Mouse (Mus musculus): ENCODE measurements around the gene Cabin1. TPM values are rescaled to one million over a fixed set of nuclear protein-coding genes. Genes with fewer than 3 reads are reported as not detected.

The Cabin1 gene
- polyA plus RNA-seq, 1 experiment from 2014 or later, result 30.0 TPM

GRCm38 (mm10) chr10:75643741-75644343, 120.3 kb downstream of the Cabin1 start, which contains the start of gene Susd2:
Gene Susd2, minus strand, starts transcription at chr10:75644008.
- Histone ChIP-seq H3K4me3 (0 out of 2 replicates have a peak within 1 kb of the TSS, but pooled peaks have one; percentile 14), H3K4me2 (peak within 1 kb of the TSS; percentile 51), H3K9me3 (no peaks in the 10 kb centered on the region), H3K9ac (peak within 1 kb of the TSS; percentile 36), H3K4me1 (peaks cover 13% of the 10 kb centered on the region), H3K27ac (no peak within 1 kb of the TSS; the same call in 1 of the 2 replicates), H3K36me3 (peaks cover 31% of the 10 kb centered on the region), H3K27me3 (no peaks in the 10 kb centered on the region)
- 6% methylated on average over 6 of the region's 11 CpGs for WGBS
- ATAC-seq (ENCODE audit: insufficient number of reproducible peaks, insufficient read depth, low FRiP score, low TSS enrichment, low read depth), result no peak

- Histone ChIP-seq H3K4me2 (no peak overlapping the region), H3K4me3 (no peak overlapping the region), H3K9me3 (no peaks in the 10 kb centered on the region), H3K27ac (no peak overlapping the region), H3K9ac (no peak overlapping the region), H3K36me3 (peaks cover 21% of the 10 kb centered on the region), H3K27me3 (no peaks in the 10 kb centered on the region), H3K4me1 (peaks cover 13% of the 10 kb centered on the region)
- WGBS, result 84% methylated on average over 2 of the region's 2 CpGs
- no peak for ATAC-seq (ENCODE audit: insufficient number of reproducible peaks, insufficient read depth, low FRiP score, low TSS enrichment, low read depth)
Measured at GRCm38 (mm10) chr10:75642891-75643290, 121.2 kb downstream of the Cabin1 start.

GRCm38 (mm10) chr10:75642436-75642835, 121.7 kb downstream of the Cabin1 start:
- Histone ChIP-seq H3K36me3 (peaks cover 17% of the 10 kb centered on the region), H3K4me3 (no peak overlapping the region), H3K27ac (no peak overlapping the region), H3K4me1 (peaks cover 13% of the 10 kb centered on the region), H3K9ac (no peak overlapping the region), H3K4me2 (no peak overlapping the region), H3K9me3 (no peaks in the 10 kb centered on the region), H3K27me3 (no peaks in the 10 kb centered on the region)
- no peak for ATAC-seq (ENCODE audit: insufficient number of reproducible peaks, insufficient read depth, low FRiP score, low TSS enrichment, low read depth)
- 81% methylated on average over 9 of the region's 9 CpGs for WGBS

- ATAC-seq (ENCODE audit: insufficient number of reproducible peaks, insufficient read depth, low FRiP score, low TSS enrichment, low read depth), result no peak
- 82% methylated on average over 7 of the region's 7 CpGs for WGBS
Measured at GRCm38 (mm10) chr10:75641721-75642222, 122.4 kb downstream of the Cabin1 start.

GRCm38 (mm10) chr10:75637711-75638110, 126.4 kb downstream of the Cabin1 start:
- H3K36me3 ChIP-seq, result no peaks in the 10 kb centered on the region
- H3K9ac ChIP-seq, result no peak overlapping the region
- H3K9me3 ChIP-seq, result no peaks in the 10 kb centered on the region
- no peak overlapping the region for H3K27ac ChIP-seq
- peaks cover 6% of the 10 kb centered on the region; the same call in 1 of the 2 replicates for H3K4me1 ChIP-seq
- no peak overlapping the region for H3K4me3 ChIP-seq
- no peak overlapping the region for H3K4me2 ChIP-seq
- WGBS, result 91% methylated on average over 11 of the region's 11 CpGs
- no peaks in the 10 kb centered on the region for H3K27me3 ChIP-seq
- no peak for ATAC-seq (ENCODE audit: insufficient number of reproducible peaks, insufficient read depth, low FRiP score, low TSS enrichment, low read depth)

More at GRCm38 (mm10) chr10:75641721-75642222, 122.4 kb downstream of the Cabin1 start:
- Histone ChIP-seq H3K9me3 (no peaks in the 10 kb centered on the region), H3K36me3 (peaks cover 11% of the 10 kb centered on the region), H3K4me3 (no peak overlapping the region), H3K9ac (no peak overlapping the region), H3K4me1 (peaks cover 13% of the 10 kb centered on the region), H3K27me3 (no peaks in the 10 kb centered on the region), H3K4me2 (no peak overlapping the region), H3K27ac (no peak overlapping the region)

GRCm38 (mm10) chr10:75636084-75636786, 127.9 kb downstream of the Cabin1 start:
- H3K27me3 ChIP-seq, result no peaks in the 10 kb centered on the region
- peaks cover 11% of the 10 kb centered on the region; the same call in 1 of the 2 replicates for H3K4me1 ChIP-seq
- H3K4me2 ChIP-seq, result no peak overlapping the region
- H3K27ac ChIP-seq, result no peak overlapping the region
- no peaks in the 10 kb centered on the region for H3K9me3 ChIP-seq
- no peaks in the 10 kb centered on the region for H3K36me3 ChIP-seq
- WGBS, result 80% methylated on average over 12 of the region's 12 CpGs
- no peak overlapping the region for H3K9ac ChIP-seq
- no peak overlapping the region for H3K4me3 ChIP-seq
- ATAC-seq (ENCODE audit: insufficient number of reproducible peaks, insufficient read depth, low FRiP score, low TSS enrichment, low read depth), result no peak

GRCm38 (mm10) chr10:75635693-75636055, 128.5 kb downstream of the Cabin1 start:
- Histone ChIP-seq H3K4me1 (peaks cover 11% of the 10 kb centered on the region; the same call in 1 of the 2 replicates), H3K9ac (no peak overlapping the region), H3K9me3 (no peaks in the 10 kb centered on the region), H3K27ac (no peak overlapping the region), H3K27me3 (no peaks in the 10 kb centered on the region), H3K4me3 (no peak overlapping the region), H3K4me2 (no peak overlapping the region), H3K36me3 (no peaks in the 10 kb centered on the region)
- ATAC-seq (ENCODE audit: insufficient number of reproducible peaks, insufficient read depth, low FRiP score, low TSS enrichment, low read depth), result no peak
- WGBS, result 4% methylated on average over 9 of the region's 9 CpGs

GRCm38 (mm10) chr10:75635019-75635692, 129.0 kb downstream of the Cabin1 start:
- Histone ChIP-seq H3K9ac (no peak overlapping the region), H3K4me3 (no peak overlapping the region), H3K4me1 (peaks cover 11% of the 10 kb centered on the region; the same call in 1 of the 2 replicates), H3K27me3 (no peaks in the 10 kb centered on the region), H3K36me3 (no peaks in the 10 kb centered on the region), H3K4me2 (no peak overlapping the region), H3K27ac (no peak overlapping the region), H3K9me3 (no peaks in the 10 kb centered on the region)
- 67% methylated on average over 14 of the region's 14 CpGs for WGBS
- no peak for ATAC-seq (ENCODE audit: insufficient number of reproducible peaks, insufficient read depth, low FRiP score, low TSS enrichment, low read depth)

- H3K4me3 ChIP-seq, result no peak overlapping the region
- H3K27ac ChIP-seq, result no peak overlapping the region
- H3K4me2 ChIP-seq, result no peak overlapping the region
- no peaks in the 10 kb centered on the region for H3K36me3 ChIP-seq
- H3K9me3 ChIP-seq, result no peaks in the 10 kb centered on the region
- H3K9ac ChIP-seq, result no peak overlapping the region
- H3K4me1 ChIP-seq, result peaks cover 11% of the 10 kb centered on the region; the same call in 1 of the 2 replicates
- ATAC-seq (ENCODE audit: insufficient number of reproducible peaks, insufficient read depth, low FRiP score, low TSS enrichment, low read depth), result no peak
- 93% methylated on average over 8 of the region's 8 CpGs for WGBS
- no peaks in the 10 kb centered on the region for H3K27me3 ChIP-seq
Measured at GRCm38 (mm10) chr10:75634610-75635009, 129.5 kb downstream of the Cabin1 start.

- ATAC-seq (ENCODE audit: insufficient number of reproducible peaks, insufficient read depth, low FRiP score, low TSS enrichment, low read depth), result no peak
- Histone ChIP-seq H3K9ac (no peak overlapping the region), H3K9me3 (no peaks in the 10 kb centered on the region), H3K4me3 (no peak overlapping the region), H3K4me1 (peaks cover 11% of the 10 kb centered on the region; the same call in 1 of the 2 replicates), H3K36me3 (no peaks in the 10 kb centered on the region), H3K27me3 (no peaks in the 10 kb centered on the region), H3K4me2 (no peak overlapping the region), H3K27ac (peak overlapping the region; percentile 13; the same call in 1 of the 2 replicates)
- WGBS, result 84% methylated on average over 11 of the region's 14 CpGs
Measured at GRCm38 (mm10) chr10:75633576-75634139, 130.5 kb downstream of the Cabin1 start.

GRCm38 (mm10) chr10:75633048-75633447, 131.1 kb downstream of the Cabin1 start:
- Histone ChIP-seq H3K4me2 (no peak overlapping the region; the same call in 1 of the 2 replicates), H3K4me1 (peaks cover 11% of the 10 kb centered on the region; the same call in 1 of the 2 replicates), H3K9ac (no peak overlapping the region), H3K9me3 (no peaks in the 10 kb centered on the region), H3K4me3 (no peak overlapping the region), H3K27me3 (no peaks in the 10 kb centered on the region), H3K36me3 (no peaks in the 10 kb centered on the region), H3K27ac (peak overlapping the region; percentile 13; the same call in 1 of the 2 replicates)
- 60% methylated on average over 5 of the region's 5 CpGs for WGBS
- no peak for ATAC-seq (ENCODE audit: insufficient number of reproducible peaks, insufficient read depth, low FRiP score, low TSS enrichment, low read depth)
